Mouse (Mus musculus) myocyte (in vitro differentiated cells): Measurements from ENCODE around the gene Iqsec3. TPM values are rescaled to one million over a fixed set of nuclear protein-coding genes. Genes with fewer than 3 reads are reported as not detected.

Experiments used
- H3K27me3 ChIP-seq: one replicate; pipeline ENCODE4 v1.6.1; 2011; ENCODE audit not compliant: control insufficient read depth, insufficient read depth, insufficient read length
- H3K36me3 ChIP-seq: one replicate; pipeline ENCODE4 v1.6.1; 2011; ENCODE audit not compliant: control insufficient read depth, insufficient read depth
- H3K4me2 ChIP-seq: one replicate; pipeline ENCODE4 v1.6.1; 2011; ENCODE audit warnings: low read depth, control low read depth
- H3K4me3 ChIP-seq: one replicate; pipeline ENCODE4 v1.5.1; 2011; ENCODE audit warnings: mild to moderate bottlenecking, control low read depth, moderate library complexity
- H3K79me2 ChIP-seq: one replicate; pipeline ENCODE4 v1.6.1; 2011; ENCODE audit not compliant: control insufficient read depth, insufficient read depth
- H3ac ChIP-seq: one replicate; pipeline ENCODE4 v1.6.1; 2011; ENCODE audit not compliant: control insufficient read depth, insufficient read length
- CEBPB ChIP-seq: IDR thresholded peaks from 2 replicates; pipeline ENCODE4 v1.6.1; 2011; ENCODE audit warnings: mild to moderate bottlenecking, moderate library complexity; ENCODE audit not compliant: poor library complexity, insufficient read depth, severe bottlenecking
- E2F4 ChIP-seq: IDR thresholded peaks from one replicate; pipeline ENCODE4 v1.6.1; 2011; ENCODE audit warnings: mild to moderate bottlenecking, control low read depth, moderate library complexity; ENCODE audit not compliant: insufficient read depth
- MAX ChIP-seq: IDR thresholded peaks from one replicate; pipeline ENCODE4 v1.6.1; 2011; ENCODE audit warnings: low read depth, mild to moderate bottlenecking, control low read depth
- MYOD1 ChIP-seq, 3 experiments: IDR thresholded peaks; one replicate each; pipeline ENCODE4 v1.6.1; 2011; ENCODE audit warnings: control low read depth in 2 of 3, low read depth in 2 of 3, mild to moderate bottlenecking in 2 of 3, moderate library complexity in 1 of 3; ENCODE audit not compliant: insufficient read length in 2 of 3, control insufficient read depth in 1 of 3
- MYOG ChIP-seq, 3 experiments: IDR thresholded peaks; one replicate each; pipeline ENCODE4 v1.6.1; 2011; ENCODE audit warnings: control low read depth in 2 of 3, low read depth in 2 of 3, mild to moderate bottlenecking in 2 of 3; ENCODE audit not compliant: insufficient read length in 2 of 3, control insufficient read depth in 1 of 3, insufficient read depth in 1 of 3
- POLR2A ChIP-seq: IDR thresholded peaks from one replicate; pipeline ENCODE4 v1.6.1; 2011; ENCODE audit warnings: low read depth, mild to moderate bottlenecking, control low read depth, moderate library complexity; ENCODE audit not compliant: insufficient read length
- POLR2AphosphoS2 ChIP-seq: IDR thresholded peaks from one replicate; pipeline ENCODE4 v1.6.1; 2011; ENCODE audit warnings: low read depth, control low read depth; ENCODE audit not compliant: insufficient read length
- REST ChIP-seq: IDR thresholded peaks from one replicate; pipeline ENCODE4 v1.6.1; 2011; ENCODE audit warnings: mild to moderate bottlenecking, control low read depth, moderate library complexity; ENCODE audit not compliant: insufficient read depth, insufficient read length
- SRF ChIP-seq: IDR thresholded peaks from one replicate; pipeline ENCODE4 v1.6.1; 2011; ENCODE audit warnings: low read depth; ENCODE audit not compliant: control insufficient read depth, insufficient read length
- TCF12 ChIP-seq: IDR thresholded peaks from one replicate; pipeline ENCODE4 v1.6.1; 2011; ENCODE audit warnings: mild to moderate bottlenecking, control low read depth; ENCODE audit not compliant: poor library complexity, insufficient read depth, severe bottlenecking
- TCF3 ChIP-seq: IDR thresholded peaks from one replicate; pipeline ENCODE4 v1.6.1; 2011; ENCODE audit warnings: low read depth, control low read depth; ENCODE audit not compliant: insufficient read length
- USF1 ChIP-seq: IDR thresholded peaks from one replicate; pipeline ENCODE4 v1.6.1; 2011; ENCODE audit warnings: low read depth, mild to moderate bottlenecking, control low read depth, moderate library complexity
- polyA plus RNA-seq: library from polyadenylated mRNA; unstranded; fragments of >200 nt; fragmentation: generic; extraction: Trizol; gene quantifications from one replicate; pipeline ENCODE4 v1.2.1, GENCODE M21; 2012; ENCODE audit warnings: missing spikeins

The Iqsec3 gene
- polyA plus RNA-seq: 0.25 TPM

DNA sequence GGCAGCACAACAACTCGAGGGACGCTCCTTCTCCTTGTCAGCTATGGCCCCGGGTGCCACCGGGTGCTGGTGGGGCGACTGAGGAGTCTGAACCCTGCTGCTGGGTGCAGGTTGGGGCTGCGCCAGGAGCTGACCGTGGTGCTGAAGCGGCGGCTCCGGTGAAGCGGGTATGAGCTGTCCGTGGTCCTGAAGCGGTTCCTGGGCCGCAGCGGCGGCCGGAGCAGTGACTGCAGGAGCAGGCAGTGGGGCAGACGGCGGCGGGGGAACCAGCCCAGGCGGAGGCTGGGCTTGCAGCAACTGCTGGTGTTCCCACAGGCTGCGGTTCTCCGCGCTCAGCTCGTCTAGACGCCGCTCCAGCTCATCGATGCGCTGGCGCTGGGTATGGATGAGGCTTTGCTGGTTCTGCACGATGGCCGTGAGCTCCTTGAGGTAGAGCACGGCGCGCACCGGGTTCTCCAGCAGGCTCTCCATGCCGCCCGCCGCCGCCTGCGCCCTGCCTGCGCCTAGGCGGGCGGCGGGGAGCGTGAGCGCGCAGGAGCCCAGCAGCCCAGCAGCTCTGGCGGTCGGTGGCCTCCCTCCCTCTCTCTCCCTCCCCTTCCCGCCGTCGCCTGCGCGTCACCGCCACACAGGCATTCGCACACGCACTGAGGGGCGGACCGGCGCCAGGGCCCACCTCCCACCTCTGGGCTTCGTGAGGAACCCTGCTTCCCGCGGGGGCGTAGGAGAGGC lies at the start of gene Iqsec3:
Gene Iqsec3 (minus strand): TSS at position 586 of the 729 bp plus-strand sequence.
- Histone ChIP-seq H3K27me3 (no peaks in the 10 kb centered on the region), H3K36me3 (no peaks in the 10 kb centered on the region), H3K4me3 (no peak within 1 kb of the TSS), H3ac (no peak within 1 kb of the TSS), H3K79me2 (no peaks in the 10 kb centered on the region), H3K4me2 (no peak within 1 kb of the TSS)
- TF ChIP-seq REST (peak; percentile 88), TCF12 (no peak)

DNA sequence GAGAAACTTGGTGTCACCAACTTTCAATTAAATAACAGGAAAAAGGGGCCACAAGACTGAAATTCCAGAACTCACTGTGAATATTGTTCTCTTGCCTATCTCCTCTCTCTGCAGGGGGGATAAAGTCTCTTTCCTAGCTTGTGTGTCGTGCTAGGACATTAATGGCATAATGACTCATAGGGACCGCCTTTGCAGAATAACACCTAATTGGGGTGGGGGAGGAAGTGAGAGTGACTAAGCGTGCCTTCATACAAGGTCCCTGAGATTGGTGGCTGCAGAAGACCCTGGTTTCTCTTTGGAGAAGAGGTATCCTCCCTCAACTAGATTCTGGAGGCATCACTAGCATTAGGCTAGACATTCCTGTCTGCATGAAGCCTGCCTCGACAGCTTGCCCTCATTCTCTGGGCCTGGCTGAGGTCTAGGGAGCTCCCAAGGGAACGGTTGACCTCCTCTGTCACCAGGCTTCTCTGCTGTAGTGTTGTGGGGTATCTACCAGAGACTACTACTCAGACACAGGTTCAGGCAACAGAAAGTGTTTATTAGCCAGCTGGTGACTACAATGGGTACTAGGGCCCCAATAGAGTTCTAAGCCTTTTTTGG lies 48.7 kb upstream of the Iqsec3 start:
- no peaks in the 10 kb centered on the region for H3K36me3 ChIP-seq
- H3K79me2 ChIP-seq: no peaks in the 10 kb centered on the region
- TF ChIP-seq CEBPB (no peak), POLR2A (no peak), TCF3 (no peak), SRF (no peak), USF1 (no peak), E2F4 (no peak), MYOD1 (IDR thresholded peaks at IDR 0.05; ENCODE audit: control insufficient read depth in 1 of 3, insufficient read length in 2 of 3, low read depth in 2 of 3) (no peak), MYOG (IDR thresholded peaks at IDR 0.05; ENCODE audit: control insufficient read depth in 1 of 3, insufficient read depth in 1 of 3, insufficient read length in 2 of 3, low read depth in 2 of 3) (no peak), REST (no peak)
- no peak overlapping the region for H3ac ChIP-seq
- no peak overlapping the region for H3K4me3 ChIP-seq
- H3K27me3 ChIP-seq: no peaks in the 10 kb centered on the region
- H3K4me2 ChIP-seq: no peak overlapping the region

GRCm38 (mm10) chr6:121521030-121521429 lies 47.6 kb upstream of the Iqsec3 start:
- Histone ChIP-seq H3K36me3 (no peaks in the 10 kb centered on the region), H3K4me2 (no peak overlapping the region), H3K27me3 (no peaks in the 10 kb centered on the region), H3K4me3 (no peak overlapping the region), H3ac (no peak overlapping the region), H3K79me2 (no peaks in the 10 kb centered on the region)
- TF ChIP-seq POLR2AphosphoS2 (no peak), POLR2A (no peak), TCF12 (no peak), MAX (no peak), MYOD1 (IDR thresholded peaks at IDR 0.05; ENCODE audit: control insufficient read depth in 1 of 3, insufficient read length in 2 of 3, low read depth in 2 of 3) (no peak), REST (no peak), SRF (no peak), MYOG (IDR thresholded peaks at IDR 0.05; ENCODE audit: control insufficient read depth in 1 of 3, insufficient read depth in 1 of 3, insufficient read length in 2 of 3, low read depth in 2 of 3) (no peak), CEBPB (no peak), TCF3 (no peak), E2F4 (no peak), USF1 (no peak)

GRCm38 (mm10) chr6:121519896-121520295 lies 46.4 kb upstream of the Iqsec3 start:
- H3ac ChIP-seq: no peak overlapping the region
- no peak for TF ChIP-seq MAX
- no peak for TF ChIP-seq POLR2AphosphoS2
- TF ChIP-seq E2F4: no peak
- TF ChIP-seq REST: no peak
- TF ChIP-seq MYOD1 (IDR thresholded peaks at IDR 0.05; ENCODE audit: control insufficient read depth in 1 of 3, insufficient read length in 2 of 3, low read depth in 2 of 3): no peak
- no peak for TF ChIP-seq POLR2A
- TF ChIP-seq MYOG (IDR thresholded peaks at IDR 0.05; ENCODE audit: control insufficient read depth in 1 of 3, insufficient read depth in 1 of 3, insufficient read length in 2 of 3, low read depth in 2 of 3): no peak
- TF ChIP-seq USF1: no peak
- TF ChIP-seq TCF12: no peak
- no peak for TF ChIP-seq TCF3
- no peak for TF ChIP-seq CEBPB
- no peak for TF ChIP-seq SRF
- H3K4me3 ChIP-seq: no peak overlapping the region
- no peaks in the 10 kb centered on the region for H3K27me3 ChIP-seq
- no peaks in the 10 kb centered on the region for H3K36me3 ChIP-seq
- H3K79me2 ChIP-seq: no peaks in the 10 kb centered on the region
- no peak overlapping the region for H3K4me2 ChIP-seq

DNA sequence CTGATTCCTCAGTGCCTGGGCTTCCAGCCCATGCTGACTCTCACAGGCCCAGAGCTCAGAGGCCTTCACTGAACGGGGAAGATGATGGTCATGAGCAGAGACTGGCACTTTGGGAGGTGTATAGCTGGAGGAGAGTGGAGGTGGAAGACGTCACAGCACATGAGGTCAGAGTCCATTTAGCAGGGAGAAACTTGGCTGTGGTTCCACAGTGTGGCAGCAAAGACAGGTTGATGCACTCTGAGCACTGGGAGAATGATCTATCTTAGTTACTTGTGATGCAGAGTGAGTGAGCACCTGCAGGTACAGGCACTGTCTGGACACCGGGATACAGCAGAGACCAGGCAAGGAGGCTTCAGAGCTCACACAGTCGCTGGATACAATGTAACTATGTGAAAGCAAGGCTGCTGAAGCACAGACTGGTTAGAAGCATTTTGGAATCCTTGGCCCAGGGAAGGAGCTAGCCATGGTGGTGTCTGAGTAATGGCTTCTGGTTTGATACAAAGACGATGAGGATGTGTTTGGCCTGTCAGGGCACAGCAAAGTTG lies 45.9 kb upstream of the Iqsec3 start:
- Histone ChIP-seq H3ac (no peak overlapping the region), H3K36me3 (no peaks in the 10 kb centered on the region), H3K27me3 (no peaks in the 10 kb centered on the region), H3K79me2 (no peaks in the 10 kb centered on the region), H3K4me2 (no peak overlapping the region), H3K4me3 (no peak overlapping the region)
- TF ChIP-seq TCF12: no peak
- TF ChIP-seq POLR2A: no peak
- no peak for TF ChIP-seq SRF
- no peak for TF ChIP-seq E2F4
- TF ChIP-seq USF1: no peak
- TF ChIP-seq REST: no peak
- TF ChIP-seq CEBPB: no peak
- TF ChIP-seq POLR2AphosphoS2: no peak
- no peak for TF ChIP-seq MAX
- TF ChIP-seq MYOG (IDR thresholded peaks at IDR 0.05; ENCODE audit: control insufficient read depth in 1 of 3, insufficient read depth in 1 of 3, insufficient read length in 2 of 3, low read depth in 2 of 3): no peak
- TF ChIP-seq TCF3: no peak
